Mouse (Mus musculus) gastrocnemius, adult 2 months (tissue): ENCODE data around the gene Chd1l. TPM values are rescaled to one million over a fixed set of nuclear protein-coding genes. Genes with fewer than 3 reads are reported as not detected.

ENCODE experiments used
- DNase-seq: peaks from one replicate; pipeline ENCODE4 v3.0.0; 2022
- H3K27ac ChIP-seq: fragments of 200-600 bp; 2 replicates; pipeline ENCODE4 v1.8.1; 2022; ENCODE audit warnings: mild to moderate bottlenecking
- H3K4me3 ChIP-seq: fragments of 200-600 bp; 2 replicates; pipeline ENCODE4 v1.8.1; 2022; ENCODE audit warnings: mild to moderate bottlenecking, moderate library complexity
- CTCF ChIP-seq: fragments of 200-600 bp; IDR thresholded peaks from 2 replicates; pipeline ENCODE4 v1.8.1; 2022; ENCODE audit warnings: antibody characterized with exemption, mild to moderate bottlenecking, moderate library complexity
- intact Hi-C: fragments of 180-260 bp; cut with DNase I; formaldehyde crosslinking; loops from one replicate; pipeline ENCODE4 v1.15.1; 2025
- total RNA-seq, 2 experiments: library from RNA; stranded (reverse); gene quantifications; 2 replicates each; pipeline ENCODE4 v1.2.3; 2021

Gene Chd1l
- total RNA-seq, 2 experiments from 2014 or later, result 10.6 to 11.5 TPM

GRCm38 (mm10) chr3:97611021-97611420 lies 1.0 kb upstream of the Chd1l start:
- intact Hi-C loops, result loop anchor here (2.0 kb wide), 1 partner anchor 44 kb away; no protein-coding TSS in a partner anchor

GRCm38 (mm10) chr3:97609201-97609844 lies 680 bp downstream of the Chd1l start:
- intact Hi-C loops, result no loop called here
- peak overlapping the region; percentile 96 for H3K27ac ChIP-seq
- H3K4me3 ChIP-seq, result peak overlapping the region; percentile 91
- DNase-seq, result peak; percentile 53
- peak; percentile 41; the same call in 1 of the 2 replicates for TF ChIP-seq CTCF

More at GRCm38 (mm10) chr3:97611021-97611420, 1.0 kb upstream of the Chd1l start:
- no peak for TF ChIP-seq CTCF
- H3K4me3 ChIP-seq, result no peak overlapping the region
- H3K27ac ChIP-seq, result no peak overlapping the region
- DNase-seq, result no peak

- Histone ChIP-seq H3K27ac (no peak overlapping the region), H3K4me3 (no peak overlapping the region)
- DNase-seq, result no peak
- TF ChIP-seq CTCF, result no peak
- intact Hi-C loops, result no loop called here
These were observed 9.8 kb downstream of the Chd1l start for GRCm38 (mm10) chr3:97600050-97600832.

- no peak overlapping the region for H3K27ac ChIP-seq
- H3K4me3 ChIP-seq, result no peak overlapping the region
- no peak for TF ChIP-seq CTCF
- intact Hi-C loops, result no loop called here
- no peak for DNase-seq
These were observed 13.2 kb downstream of the Chd1l start for GRCm38 (mm10) chr3:97596796-97597195.

- no peak for DNase-seq
- Histone ChIP-seq H3K27ac (no peak overlapping the region), H3K4me3 (no peak overlapping the region)
- intact Hi-C loops, result no loop called here
- TF ChIP-seq CTCF, result no peak
These were observed 14.9 kb downstream of the Chd1l start for GRCm38 (mm10) chr3:97595066-97595465.

GRCm38 (mm10) chr3:97594140-97594539 lies 15.9 kb downstream of the Chd1l start:
- H3K27ac ChIP-seq, result no peak overlapping the region
- H3K4me3 ChIP-seq, result no peak overlapping the region
- intact Hi-C loops, result no loop called here
- TF ChIP-seq CTCF, result no peak
- no peak for DNase-seq

GRCm38 (mm10) chr3:97593089-97593488 lies 16.9 kb downstream of the Chd1l start:
- no peak for DNase-seq
- Histone ChIP-seq H3K27ac (no peak overlapping the region), H3K4me3 (no peak overlapping the region)
- intact Hi-C loops, result no loop called here
- TF ChIP-seq CTCF, result no peak

- DNase-seq, result no peak
- no peak overlapping the region for H3K27ac ChIP-seq
- intact Hi-C loops, result no loop called here
- TF ChIP-seq CTCF, result no peak
- H3K4me3 ChIP-seq, result no peak overlapping the region
These were observed 19.3 kb downstream of the Chd1l start for GRCm38 (mm10) chr3:97590699-97591098.

- intact Hi-C loops, result no loop called here
- no peak for TF ChIP-seq CTCF
- Histone ChIP-seq H3K27ac (no peak overlapping the region), H3K4me3 (no peak overlapping the region)
- DNase-seq, result no peak
These were observed 22.3 kb downstream of the Chd1l start for GRCm38 (mm10) chr3:97587656-97588055.

GRCm38 (mm10) chr3:97585383-97586160 lies 24.4 kb downstream of the Chd1l start:
- TF ChIP-seq CTCF, result peak; percentile 84

GRCm38 (mm10) chr3:97573807-97574206 lies 36.2 kb downstream of the Chd1l start:
- no peak for DNase-seq
- H3K27ac ChIP-seq, result no peak overlapping the region
- no peak overlapping the region for H3K4me3 ChIP-seq
- TF ChIP-seq CTCF, result no peak
- intact Hi-C loops, result no loop called here

More at GRCm38 (mm10) chr3:97585383-97586160, 24.4 kb downstream of the Chd1l start:
- DNase-seq, result peak; percentile 65
- Histone ChIP-seq H3K27ac (no peak overlapping the region), H3K4me3 (no peak overlapping the region)
- intact Hi-C loops, result no loop called here

- Histone ChIP-seq H3K27ac (no peak overlapping the region), H3K4me3 (no peak overlapping the region)
- intact Hi-C loops, result no loop called here
- TF ChIP-seq CTCF, result no peak
- no peak for DNase-seq
These were observed 45.4 kb downstream of the Chd1l start for GRCm38 (mm10) chr3:97564588-97564987.

- Histone ChIP-seq H3K4me3 (no peak overlapping the region), H3K27ac (no peak overlapping the region)
- intact Hi-C loops, result no loop called here
- TF ChIP-seq CTCF, result no peak
- no peak for DNase-seq
These were observed 51.4 kb downstream of the Chd1l start for GRCm38 (mm10) chr3:97558554-97558953.
